Mouse (Mus musculus) liver, embryonic 14.5 days (tissue): ENCODE measurements at regions not wholly inside any gene's neighbourhood (a gene's known extent, or its start where the extent isn't known, plus 50 kb on each side); places are given as distances from the start of the nearest gene placed in this dataset.

Experiments
- ATAC-seq: fragments of 200-750 bp; cut with Nextera tagmentation; 2 replicates; pipeline ENCODE4 v1.8.0; 2017; ENCODE audit warnings: moderate number of reproducible peaks, mild to moderate bottlenecking, moderate library complexity; ENCODE audit not compliant: insufficient read depth
- DNase-seq, 3 experiments: peaks; one replicate each; pipeline ENCODE4 v3.0.0-alpha.2; 2012 to 2013; ENCODE audit warnings: low read depth in 3 of 3, low spot score in 3 of 3
- H3K27ac ChIP-seq: fragments of 300-500 bp; sonication (generic); 2 replicates; pipeline ENCODE4 v1.5.1; 2014; ENCODE audit warnings: moderate library complexity, mild to moderate bottlenecking, control low read depth, inconsistent platforms
- H3K27me3 ChIP-seq: fragments of 300-500 bp; sonication (generic); 2 replicates; pipeline ENCODE4 v1.6.1; 2014; ENCODE audit warnings: mild to moderate bottlenecking, low read length, moderate library complexity; ENCODE audit not compliant: control insufficient read depth, insufficient read depth
- H3K36me3 ChIP-seq: fragments of 300-500 bp; sonication (generic); replicated peaks from 2 replicates; pipeline ENCODE4 v1.6.1; 2014; ENCODE audit warnings: low read depth; ENCODE audit not compliant: control insufficient read depth, insufficient read depth
- H3K4me1 ChIP-seq, 2 experiments: fragments of 200-500 bp in 1 of 2; fragments of 300-500 bp in 1 of 2; sonication (generic) in 1 of 2; replicated peaks; 2 replicates each; pipeline ENCODE4 v1.6.1; 2012 to 2014; ENCODE audit warnings: antibody characterized with exemption in 1 of 2, inconsistent platforms in 1 of 2, low read length in 1 of 2; ENCODE audit not compliant: control insufficient read depth in 2 of 2, insufficient read depth in 2 of 2
- H3K4me2 ChIP-seq: fragments of 300-500 bp; sonication (generic); 2 replicates; pipeline ENCODE4 v1.6.1; 2014; ENCODE audit warnings: low read depth, mild to moderate bottlenecking, control low read depth, moderate library complexity
- H3K4me3 ChIP-seq, 2 experiments: fragments of 200-500 bp in 1 of 2; fragments of 300-500 bp in 1 of 2; sonication (generic) in 1 of 2; 2 replicates each; pipeline ENCODE4 v1.5.1; 2012 to 2014; ENCODE audit warnings: low read depth in 2 of 2, low read length in 2 of 2, mild to moderate bottlenecking in 2 of 2, control low read depth in 1 of 2, inconsistent platforms in 1 of 2, moderate library complexity in 1 of 2; ENCODE audit not compliant: insufficient read depth in 1 of 2
- H3K9ac ChIP-seq: fragments of 300-500 bp; sonication (generic); replicated peaks from 2 replicates; pipeline ENCODE4 v1.6.1; 2014; ENCODE audit warnings: mild to moderate bottlenecking, control low read depth, moderate library complexity
- H3K9me3 ChIP-seq: fragments of 300-500 bp; sonication (generic); 2 replicates; pipeline ENCODE4 v1.6.1; 2016; ENCODE audit warnings: low read length, mixed read lengths; ENCODE audit not compliant: control insufficient read depth
- CTCF ChIP-seq: IDR thresholded peaks from 2 replicates; pipeline ENCODE4 v1.5.1; 2016; ENCODE audit warnings: antibody characterized with exemption, low read depth, control low read depth
- EP300 ChIP-seq: IDR thresholded peaks from 2 replicates; pipeline ENCODE4 v1.6.1; 2016; ENCODE audit warnings: antibody characterized with exemption, low read depth
- WGBS: fragments of 180-500 bp; shearing (Covaris S2); extraction: QIAGEN DNeasy Blood & Tissue Kit; methylation state at CpG from one replicate; pipeline ENCODE4 v1.1.7; 2014; ENCODE audit not compliant: insufficient replicate concordance; 5-methylcytosine and 5-hydroxymethylcytosine counted together

GRCm38 (mm10) chr2:131761507-131761906, 98.0 kb downstream of the Erv3 start:
- Histone ChIP-seq H3K9ac (no peak overlapping the region), H3K27ac (no peak overlapping the region), H3K27me3 (no peaks in the 10 kb centered on the region), H3K4me3 (no peak overlapping the region), H3K4me2 (no peak overlapping the region), H3K9me3 (no peaks in the 10 kb centered on the region), H3K4me1 (no peaks in the 10 kb centered on the region), H3K36me3 (no peaks in the 10 kb centered on the region)
- 62% methylated on average over 2 of the region's 2 CpGs for WGBS
- no peak for ATAC-seq
- TF ChIP-seq CTCF (no peak), EP300 (no peak)
- no peak for DNase-seq

GRCm38 (mm10) chr2:131757183-131757903, 102.2 kb downstream of the Erv3 start:
- Histone ChIP-seq H3K9ac (no peak overlapping the region), H3K4me3 (no peak overlapping the region), H3K27me3 (no peaks in the 10 kb centered on the region), H3K36me3 (no peaks in the 10 kb centered on the region), H3K4me1 (no peaks in the 10 kb centered on the region), H3K4me2 (no peak overlapping the region), H3K27ac (no peak overlapping the region), H3K9me3 (no peaks in the 10 kb centered on the region)
- ATAC-seq (no peak), DNase-seq (no peak)
- TF ChIP-seq CTCF (no peak), EP300 (no peak)
- 57% methylated on average over 7 of the region's 7 CpGs for WGBS

GRCm38 (mm10) chr2:131755107-131755506, 104.4 kb downstream of the Erv3 start:
- H3K9ac ChIP-seq = no peak overlapping the region
- no peaks in the 10 kb centered on the region for H3K36me3 ChIP-seq
- no peak overlapping the region for H3K4me3 ChIP-seq
- no peaks in the 10 kb centered on the region for H3K4me1 ChIP-seq
- 21% methylated on average over 2 of the region's 2 CpGs for WGBS
- H3K9me3 ChIP-seq = no peaks in the 10 kb centered on the region
- ATAC-seq (no peak), DNase-seq (no peak)
- no peaks in the 10 kb centered on the region for H3K27me3 ChIP-seq
- no peak overlapping the region for H3K4me2 ChIP-seq
- TF ChIP-seq CTCF (no peak), EP300 (no peak)
- no peak overlapping the region for H3K27ac ChIP-seq

- H3K9me3 ChIP-seq = no peaks in the 10 kb centered on the region
- no peak overlapping the region for H3K4me2 ChIP-seq
- H3K27ac ChIP-seq = no peak overlapping the region
- no peak overlapping the region for H3K9ac ChIP-seq
- H3K4me3 ChIP-seq = no peak overlapping the region
- no peak for TF ChIP-seq EP300
- TF ChIP-seq CTCF = no peak
- H3K4me1 ChIP-seq = no peaks in the 10 kb centered on the region
- ATAC-seq (no peak), DNase-seq (no peak)
- no peaks in the 10 kb centered on the region for H3K36me3 ChIP-seq
- 58% methylated on average over 2 of the region's 2 CpGs for WGBS
- no peaks in the 10 kb centered on the region for H3K27me3 ChIP-seq
These were observed 106.1 kb downstream of the Erv3 start for GRCm38 (mm10) chr2:131753436-131753835.

- TF ChIP-seq EP300 = no peak
- TF ChIP-seq CTCF = no peak
- WGBS = 57% methylated on average over 6 of the region's 6 CpGs
- ATAC-seq = no peak
These were observed 108.9 kb downstream of the Erv3 start for GRCm38 (mm10) chr2:131750679-131751078.

More at GRCm38 (mm10) chr2:131750679-131751078, 108.9 kb downstream of the Erv3 start:
- H3K9me3 ChIP-seq = no peaks in the 10 kb centered on the region
- no peak overlapping the region for H3K27ac ChIP-seq
- no peak overlapping the region for H3K4me2 ChIP-seq
- no peaks in the 10 kb centered on the region for H3K36me3 ChIP-seq
- H3K27me3 ChIP-seq = no peaks in the 10 kb centered on the region
- H3K9ac ChIP-seq = no peak overlapping the region
- H3K4me3 ChIP-seq = no peak overlapping the region
- no peaks in the 10 kb centered on the region for H3K4me1 ChIP-seq
- no peak for DNase-seq
